Mouse (Mus musculus): ENCODE measurements around the gene Arnt.
"Not testable (repeated sequence)": the region's sequence is repeated elsewhere in the genome, so short reads cannot be mapped to it uniquely, and the experiment has no call there.

Gene Arnt

GRCm38 (mm10) chr3:95434136-95434982 lies at the start of gene Arnt:
Gene Arnt (plus strand): TSS chr3:95434388.
- peak; percentile 86 for DNase-seq (ENCODE audit: extremely low spot score, low read depth, low spot score)

GRCm38 (mm10) chr3:95385401-95386075 lies 48.6 kb upstream of the Arnt start:
- DNase-seq (ENCODE audit: extremely low spot score, low read depth, low spot score): no peak

- DNase-seq (ENCODE audit: extremely low spot score, low read depth, low spot score): no peak
Observed at GRCm38 (mm10) chr3:95394385-95394784, 39.8 kb upstream of the Arnt start.

- DNase-seq (ENCODE audit: extremely low spot score, low read depth, low spot score): no peak
Observed at GRCm38 (mm10) chr3:95402741-95403140, 31.4 kb upstream of the Arnt start, which contains the start of gene 4930558C23Rik. Gene 4930558C23Rik (minus strand): TSS chr3:95402841.

- no peak for DNase-seq (ENCODE audit: extremely low spot score, low read depth, low spot score)
Observed at GRCm38 (mm10) chr3:95407728-95408127, 26.5 kb upstream of the Arnt start.

GRCm38 (mm10) chr3:95408852-95409251 lies 25.3 kb upstream of the Arnt start:
- DNase-seq (ENCODE audit: extremely low spot score, low read depth, low spot score): no peak

GRCm38 (mm10) chr3:95412268-95412667 lies 21.9 kb upstream of the Arnt start:
- no peak for DNase-seq (ENCODE audit: extremely low spot score, low read depth, low spot score)

- no peak for DNase-seq (ENCODE audit: extremely low spot score, low read depth, low spot score)
Observed at GRCm38 (mm10) chr3:95417866-95418265, 16.3 kb upstream of the Arnt start.

GRCm38 (mm10) chr3:95426476-95426875 lies 7.7 kb upstream of the Arnt start:
- not testable (repeated sequence) for DNase-seq (ENCODE audit: extremely low spot score, low read depth, low spot score)

GRCm38 (mm10) chr3:95427117-95427890 lies 6.9 kb upstream of the Arnt start:
- not testable (repeated sequence) for DNase-seq (ENCODE audit: extremely low spot score, low read depth, low spot score)

- DNase-seq (ENCODE audit: extremely low spot score, low read depth, low spot score): not testable (repeated sequence)
Observed at GRCm38 (mm10) chr3:95427891-95428238, 6.3 kb upstream of the Arnt start.

GRCm38 (mm10) chr3:95428423-95428822 lies 5.8 kb upstream of the Arnt start:
- DNase-seq (ENCODE audit: extremely low spot score, low read depth, low spot score): not testable (repeated sequence)

GRCm38 (mm10) chr3:95433301-95433915 lies 780 bp upstream of the Arnt start:
- DNase-seq (ENCODE audit: extremely low spot score, low read depth, low spot score): no peak

- no peak for DNase-seq (ENCODE audit: extremely low spot score, low read depth, low spot score)
Observed at GRCm38 (mm10) chr3:95434983-95435370, 789 bp downstream of the Arnt start.

- no peak for DNase-seq (ENCODE audit: extremely low spot score, low read depth, low spot score)
Observed at GRCm38 (mm10) chr3:95435561-95435960, 1.4 kb downstream of the Arnt start.

- DNase-seq (ENCODE audit: extremely low spot score, low read depth, low spot score): not testable (repeated sequence)
Observed at GRCm38 (mm10) chr3:95438636-95439035, 4.4 kb downstream of the Arnt start.

GRCm38 (mm10) chr3:95439670-95440069 lies 5.5 kb downstream of the Arnt start:
- no peak for DNase-seq (ENCODE audit: extremely low spot score, low read depth, low spot score)

GRCm38 (mm10) chr3:95442406-95443117 lies 8.4 kb downstream of the Arnt start:
- no peak for DNase-seq (ENCODE audit: extremely low spot score, low read depth, low spot score)

- no peak for DNase-seq (ENCODE audit: extremely low spot score, low read depth, low spot score)
Observed at GRCm38 (mm10) chr3:95445311-95445710, 11.1 kb downstream of the Arnt start.

- DNase-seq (ENCODE audit: extremely low spot score, low read depth, low spot score): peak; percentile 33
Observed at GRCm38 (mm10) chr3:95450408-95450807, 16.2 kb downstream of the Arnt start.
